Mouse (Mus musculus): ENCODE results near the gene Etfbkmt. TPM values are rescaled to one million over a fixed set of nuclear protein-coding genes. Genes with fewer than 3 reads are reported as not detected.

Etfbkmt gene
- polyA plus RNA-seq (2012; rRNA removed), result 7.9 and 8.9 TPM in 2 replicates

DNA sequence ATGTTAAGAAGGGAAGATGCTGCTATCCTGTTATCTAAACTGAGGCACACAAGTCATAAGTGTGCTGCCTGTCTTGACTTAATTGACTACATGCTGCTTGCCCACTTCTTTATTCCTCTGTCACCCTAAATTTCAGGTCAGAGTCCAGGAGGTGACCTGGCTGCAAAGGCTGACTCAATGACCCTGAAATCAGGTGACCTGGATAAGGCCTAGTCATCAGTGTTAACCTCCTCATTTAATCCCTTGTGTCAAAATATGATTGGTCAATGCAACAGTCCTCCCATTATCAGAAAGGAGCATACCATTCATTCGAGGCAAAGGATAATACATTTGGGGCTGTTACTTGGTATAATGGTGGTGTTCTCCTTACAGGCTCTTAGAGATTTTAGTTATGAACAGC is at the start of gene Etfbkmt:
Gene Etfbkmt, plus strand, starts transcription at position 379 of the 400 bp plus-strand sequence.

DNA sequence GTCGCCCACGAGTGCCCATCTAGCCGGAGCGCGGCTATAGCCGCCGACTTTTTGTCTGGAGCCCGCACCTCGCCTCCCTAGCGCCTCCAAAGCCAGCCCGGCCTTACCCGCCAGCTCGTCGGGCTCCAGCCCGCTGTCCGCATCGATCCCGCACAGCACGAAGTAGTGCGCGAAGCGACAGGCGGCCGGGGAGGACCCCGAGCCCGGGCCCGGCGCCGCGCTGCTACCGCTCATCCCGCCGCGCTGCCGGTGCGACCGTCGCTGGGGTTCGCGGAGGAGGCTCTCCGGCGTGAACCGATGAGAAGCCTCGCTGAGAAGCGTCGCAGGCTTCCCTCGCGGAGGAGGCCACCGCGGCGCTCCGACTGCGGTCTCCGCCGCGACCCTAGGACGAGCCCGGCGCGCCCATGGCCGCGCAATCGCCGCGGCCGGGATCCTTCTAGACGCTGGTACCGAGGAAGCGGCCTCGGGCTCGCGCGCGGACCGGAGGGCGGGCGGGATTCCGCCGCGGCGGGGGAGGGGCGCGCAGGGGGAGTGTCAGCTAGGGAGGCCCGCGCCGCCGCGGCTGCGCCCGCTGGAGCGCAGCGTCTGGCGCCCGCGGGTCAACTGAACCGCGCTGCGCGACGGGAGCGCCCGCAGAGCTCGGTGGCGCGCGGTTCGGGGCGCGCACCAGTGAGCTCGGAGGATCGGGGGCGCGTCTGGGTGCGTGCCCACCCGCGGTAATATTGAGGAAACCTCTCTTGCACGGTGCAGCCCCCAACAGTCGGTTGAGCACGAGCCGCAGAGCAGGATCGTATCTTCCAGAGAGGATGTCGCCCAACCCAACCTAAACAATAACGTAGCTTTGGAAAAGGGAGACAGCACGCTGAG is 38.3 kb upstream of the Etfbkmt start, which contains the start of gene Dennd5b:
Gene Dennd5b, minus strand, starts transcription at position 605 of the 867 bp plus-strand sequence.

DNA sequence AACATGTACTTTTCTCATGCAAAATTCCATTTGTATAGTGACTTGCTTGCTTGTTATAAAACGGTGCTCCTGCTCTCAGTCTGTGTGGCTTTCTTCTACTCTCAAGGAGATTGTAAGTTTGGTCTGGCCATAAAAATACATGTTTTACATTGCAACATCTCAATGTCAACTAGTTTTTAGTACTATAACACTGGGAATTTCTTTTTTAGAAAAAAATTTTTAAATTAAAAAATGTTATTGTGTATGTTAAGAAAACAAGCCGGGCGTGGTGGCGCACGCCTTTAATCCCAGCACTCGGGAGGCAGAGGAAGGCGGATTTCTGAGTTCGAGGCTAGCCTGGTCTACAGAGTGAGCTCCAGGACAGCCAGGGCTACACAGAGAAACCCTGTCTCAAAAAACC is 9.8 kb upstream of the Etfbkmt start, which contains the start of gene Gm10203:
Gene Gm10203, plus strand, starts transcription at position 301 of the 400 bp plus-strand sequence.

DNA sequence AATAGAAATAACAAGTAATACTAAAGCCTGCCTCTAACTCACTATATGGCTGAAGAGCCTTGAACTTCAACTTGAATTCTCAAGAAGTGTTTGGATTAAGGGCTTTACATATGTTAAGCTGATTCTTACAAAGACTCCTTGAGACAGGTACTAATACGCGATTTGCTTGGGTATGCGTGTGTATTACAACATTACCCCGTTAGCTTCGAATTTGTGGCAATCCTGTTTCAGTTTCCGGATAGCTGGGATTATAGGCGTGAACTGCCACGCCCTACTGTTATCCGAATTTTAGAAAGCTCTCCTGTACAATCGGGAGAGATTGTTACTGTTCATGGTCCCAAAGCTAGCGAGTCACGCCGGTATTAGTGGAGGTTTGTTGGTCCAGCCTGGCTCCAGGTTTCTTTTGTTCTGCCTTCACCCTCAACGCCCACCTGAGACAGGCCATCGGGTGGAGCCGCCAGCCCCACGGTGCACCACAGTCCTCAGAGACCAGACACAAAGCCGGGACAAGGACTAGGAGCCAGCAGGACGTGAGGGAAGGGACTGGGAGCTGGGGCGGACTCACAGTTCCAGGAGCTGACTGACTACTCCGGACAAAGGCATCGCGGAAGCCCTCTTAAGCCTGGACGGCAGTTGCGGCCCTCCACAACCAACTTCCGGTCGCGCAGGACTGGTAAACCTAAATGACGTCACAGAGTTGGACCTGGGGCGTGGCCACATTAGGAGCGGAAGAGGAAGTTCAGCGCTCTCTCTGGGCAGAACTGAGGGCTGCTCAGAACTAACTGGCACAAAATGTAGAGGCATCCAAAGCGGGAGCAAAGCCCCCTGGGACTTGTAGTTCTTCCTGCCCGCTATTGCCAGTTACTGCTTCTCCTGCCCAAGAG is 48.6 kb downstream of the Etfbkmt start, which contains the start of gene Amn1:
Gene Amn1, minus strand, starts transcription at position 672 of the 884 bp plus-strand sequence.

Other genes with a start within 250 kb of the Etfbkmt start
- 7.6 and 8.0 TPM in 2 replicates for gene Caprin2, start 243.6 kb upstream of the Etfbkmt start, polyA plus RNA-seq (2012; rRNA removed)
- gene Sinhcaf, start 193.4 kb upstream of the Etfbkmt start, polyA plus RNA-seq (2012; rRNA removed), result 8.3 and 10.4 TPM in 2 replicates
- gene Dennd5b, start 38.2 kb upstream of the Etfbkmt start, polyA plus RNA-seq (2012; rRNA removed), result 2.1 and 2.6 TPM in 2 replicates
- not detected in 2 replicates for gene Gm10203, start 9.7 kb upstream of the Etfbkmt start, polyA plus RNA-seq (2012; rRNA removed)
- gene Amn1, start 48.9 kb downstream of the Etfbkmt start, polyA plus RNA-seq (2012; rRNA removed), result 3.1 and 3.6 TPM in 2 replicates
- 5.2 and 6.2 TPM in 2 replicates for gene Resf1, start 169.6 kb downstream of the Etfbkmt start, polyA plus RNA-seq (2012; rRNA removed)